Mouse (Mus musculus): ENCODE results near the gene Pard6a. TPM values are rescaled to one million over a fixed set of nuclear protein-coding genes. Genes with fewer than 3 reads are reported as not detected.
A peak's percentile ranks its signal among the peaks of the same experiment; 100 is the strongest.

Gene Pard6a
- polyA plus RNA-seq, 1 experiment from 2014 or later = 11.8 TPM

GRCm38 (mm10) chr8:105692449-105693182 lies 8.3 kb upstream of the Pard6a start:
- Histone ChIP-seq H3K4me3 (no peak overlapping the region), H3K27ac (no peak overlapping the region), H3K36me3 (peaks cover 22% of the 10 kb centered on the region), H3K9me3 (replicated peaks) (no peaks in the 10 kb centered on the region), H3K4me1 (peaks cover 12% of the 10 kb centered on the region), H3K27me3 (ENCODE audit: low read depth, poor library complexity, severe bottlenecking) (peaks cover 31% of the 10 kb centered on the region)
- no peak for DNase-seq (ENCODE audit: low spot score)
- WGBS = 94% methylated on average over 11 of the region's 11 CpGs

- Histone ChIP-seq H3K27me3 (ENCODE audit: low read depth, poor library complexity, severe bottlenecking) (peaks cover 31% of the 10 kb centered on the region), H3K4me1 (peaks cover 12% of the 10 kb centered on the region), H3K4me3 (peak overlapping the region; percentile 55), H3K36me3 (peaks cover 32% of the 10 kb centered on the region), H3K27ac (peak overlapping the region; percentile 53), H3K9me3 (replicated peaks) (no peaks in the 10 kb centered on the region)
- whole genome bisulfite sequencing = 3% methylated on average over 30 of the region's 30 CpGs
- peak; percentile 87 for DNase-seq (ENCODE audit: low spot score)
Measured at GRCm38 (mm10) chr8:105693648-105694047, 7.3 kb upstream of the Pard6a start.

- peaks cover 35% of the 10 kb centered on the region for H3K36me3 ChIP-seq
- H3K4me1 ChIP-seq = peaks cover 12% of the 10 kb centered on the region
- no peak for DNase-seq (ENCODE audit: low spot score)
- peak overlapping the region; percentile 55 for H3K4me3 ChIP-seq
- no peaks in the 10 kb centered on the region for H3K9me3 ChIP-seq (replicated peaks)
- 10% methylated on average over 40 of the region's 40 CpGs for WGBS
- H3K27me3 ChIP-seq (ENCODE audit: low read depth, poor library complexity, severe bottlenecking) = peaks cover 27% of the 10 kb centered on the region
- H3K27ac ChIP-seq = peak overlapping the region; percentile 53
Measured at GRCm38 (mm10) chr8:105694051-105694799, 6.7 kb upstream of the Pard6a start.

GRCm38 (mm10) chr8:105695080-105695780 lies 5.7 kb upstream of the Pard6a start:
- 83% methylated on average over 30 of the region's 30 CpGs for WGBS
- Histone ChIP-seq H3K27ac (no peak overlapping the region), H3K4me3 (no peak overlapping the region; the same call in 1 of the 2 replicates), H3K9me3 (replicated peaks) (no peaks in the 10 kb centered on the region), H3K4me1 (peaks cover 20% of the 10 kb centered on the region), H3K36me3 (peaks cover 41% of the 10 kb centered on the region), H3K27me3 (ENCODE audit: low read depth, poor library complexity, severe bottlenecking) (peaks cover 21% of the 10 kb centered on the region)
- no peak for DNase-seq (ENCODE audit: low spot score)

GRCm38 (mm10) chr8:105697196-105697780 lies 3.7 kb upstream of the Pard6a start:
- 90% methylated on average over 17 of the region's 17 CpGs for WGBS

GRCm38 (mm10) chr8:105698734-105699133 lies 2.2 kb upstream of the Pard6a start:
- no peaks in the 10 kb centered on the region for H3K9me3 ChIP-seq (replicated peaks)
- no peak for DNase-seq (ENCODE audit: low spot score)
- peaks cover 58% of the 10 kb centered on the region for H3K36me3 ChIP-seq
- 87% methylated on average over 5 of the region's 5 CpGs for WGBS
- H3K4me3 ChIP-seq = no peak overlapping the region
- H3K27me3 ChIP-seq (ENCODE audit: low read depth, poor library complexity, severe bottlenecking) = peaks cover 19% of the 10 kb centered on the region
- H3K27ac ChIP-seq = no peak overlapping the region
- peaks cover 34% of the 10 kb centered on the region for H3K4me1 ChIP-seq

More at GRCm38 (mm10) chr8:105697196-105697780, 3.7 kb upstream of the Pard6a start:
- no peak for DNase-seq (ENCODE audit: low spot score)
- peaks cover 21% of the 10 kb centered on the region for H3K27me3 ChIP-seq (ENCODE audit: low read depth, poor library complexity, severe bottlenecking)
- H3K9me3 ChIP-seq (replicated peaks) = no peaks in the 10 kb centered on the region
- no peak overlapping the region for H3K4me3 ChIP-seq
- peaks cover 31% of the 10 kb centered on the region for H3K4me1 ChIP-seq
- no peak overlapping the region for H3K27ac ChIP-seq
- peaks cover 44% of the 10 kb centered on the region for H3K36me3 ChIP-seq

- no peak for DNase-seq (ENCODE audit: low spot score)
- 0 out of 2 replicates have a peak overlapping the region, but pooled peaks have one; percentile 82 for H3K27ac ChIP-seq
Measured at GRCm38 (mm10) chr8:105699488-105700215, 1.3 kb upstream of the Pard6a start.

GRCm38 (mm10) chr8:105700566-105700965 lies 382 bp upstream of the Pard6a start:
- no peaks in the 10 kb centered on the region for H3K9me3 ChIP-seq (replicated peaks)
- 0% methylated on average over 21 of the region's 21 CpGs for whole genome bisulfite sequencing

More at GRCm38 (mm10) chr8:105699488-105700215, 1.3 kb upstream of the Pard6a start:
- WGBS = 92% methylated on average over 11 of the region's 11 CpGs
- Histone ChIP-seq H3K4me1 (peaks cover 26% of the 10 kb centered on the region), H3K4me3 (peak overlapping the region; percentile 68), H3K36me3 (peaks cover 68% of the 10 kb centered on the region), H3K27me3 (ENCODE audit: low read depth, poor library complexity, severe bottlenecking) (peaks cover 10% of the 10 kb centered on the region), H3K9me3 (replicated peaks) (no peaks in the 10 kb centered on the region)

GRCm38 (mm10) chr8:105702001-105702401 lies 1.1 kb downstream of the Pard6a start:
- Histone ChIP-seq H3K27me3 (ENCODE audit: low read depth, poor library complexity, severe bottlenecking) (no peaks in the 10 kb centered on the region), H3K4me3 (peak overlapping the region; percentile 68), H3K4me1 (peaks cover 36% of the 10 kb centered on the region), H3K36me3 (peaks cover 66% of the 10 kb centered on the region), H3K27ac (peak overlapping the region; percentile 64; the same call in 1 of the 2 replicates), H3K9me3 (replicated peaks) (no peaks in the 10 kb centered on the region)
- DNase-seq (ENCODE audit: low spot score) = no peak
- WGBS = 46% methylated on average over 18 of the region's 18 CpGs

More at GRCm38 (mm10) chr8:105700566-105700965, 382 bp upstream of the Pard6a start:
- Histone ChIP-seq H3K27me3 (ENCODE audit: low read depth, poor library complexity, severe bottlenecking) (peaks cover under 1% of the 10 kb centered on the region), H3K4me1 (peaks cover 26% of the 10 kb centered on the region), H3K4me3 (peak overlapping the region; percentile 68), H3K27ac (peak overlapping the region; percentile 82), H3K36me3 (peaks cover 70% of the 10 kb centered on the region)
- DNase-seq (ENCODE audit: low spot score) = no peak

GRCm38 (mm10) chr8:105702731-105703415 lies 1.9 kb downstream of the Pard6a start:
- Histone ChIP-seq H3K27ac (no peak overlapping the region), H3K9me3 (replicated peaks) (no peaks in the 10 kb centered on the region), H3K4me3 (peak overlapping the region; percentile 9; the same call in 1 of the 2 replicates), H3K4me1 (peaks cover 41% of the 10 kb centered on the region), H3K36me3 (peaks cover 57% of the 10 kb centered on the region), H3K27me3 (ENCODE audit: low read depth, poor library complexity, severe bottlenecking) (no peaks in the 10 kb centered on the region)
- DNase-seq (ENCODE audit: low spot score) = no peak
- WGBS = 93% methylated on average over 24 of the region's 24 CpGs

GRCm38 (mm10) chr8:105704146-105704812 lies 3.3 kb downstream of the Pard6a start:
- Histone ChIP-seq H3K9me3 (replicated peaks) (no peaks in the 10 kb centered on the region), H3K4me1 (peaks cover 44% of the 10 kb centered on the region), H3K4me3 (no peak overlapping the region), H3K27me3 (ENCODE audit: low read depth, poor library complexity, severe bottlenecking) (no peaks in the 10 kb centered on the region), H3K36me3 (peaks cover 45% of the 10 kb centered on the region), H3K27ac (no peak overlapping the region)
- WGBS = 93% methylated on average over 34 of the region's 34 CpGs
- no peak for DNase-seq (ENCODE audit: low spot score)
